Mouse (Mus musculus) C2C12 (cell line): ENCODE data around the gene Atp13a2. TPM values are rescaled to one million over a fixed set of nuclear protein-coding genes. Genes with fewer than 3 reads are reported as not detected.

Source experiments
- H3K27me3 ChIP-seq: one replicate; pipeline ENCODE4 v1.6.1; 2011; ENCODE audit not compliant: control insufficient read depth, insufficient read depth, insufficient read length
- H3K36me3 ChIP-seq: one replicate; pipeline ENCODE4 v1.6.1; 2011; ENCODE audit not compliant: control insufficient read depth, insufficient read depth
- H3K4me3 ChIP-seq: one replicate; pipeline ENCODE4 v1.5.1; 2011; ENCODE audit warnings: mild to moderate bottlenecking, control low read depth; ENCODE audit not compliant: poor library complexity, insufficient read depth, severe bottlenecking
- H3K79me2 ChIP-seq: one replicate; pipeline ENCODE4 v1.6.1; 2011; ENCODE audit not compliant: control insufficient read depth, insufficient read depth
- H3K79me3 ChIP-seq: one replicate; pipeline ENCODE4 v1.6.1; 2011; ENCODE audit warnings: low read depth, control low read depth
- H3ac ChIP-seq: one replicate; pipeline ENCODE3; 2011; ENCODE audit warnings: low read depth; ENCODE audit not compliant: control insufficient read depth, insufficient read length
- CEBPB ChIP-seq: IDR thresholded peaks from one replicate; pipeline ENCODE4 v1.6.1; 2011; ENCODE audit warnings: low read depth, mild to moderate bottlenecking, control low read depth, moderate library complexity
- CTCF ChIP-seq: IDR thresholded peaks from one replicate; pipeline ENCODE4 v1.5.1; 2011; ENCODE audit not compliant: control insufficient read depth, insufficient read depth, insufficient read length
- FOSL1 ChIP-seq: IDR thresholded peaks from one replicate; pipeline ENCODE4 v1.8.0; 2011; ENCODE audit warnings: mild to moderate bottlenecking, low read length; ENCODE audit not compliant: poor library complexity, insufficient read depth, severe bottlenecking
- MAX ChIP-seq: IDR thresholded peaks from one replicate; pipeline ENCODE4 v1.6.1; 2011; ENCODE audit warnings: mild to moderate bottlenecking, control low read depth
- MYOD1 ChIP-seq: IDR thresholded peaks from one replicate; pipeline ENCODE4 v1.6.1; 2011; ENCODE audit warnings: low read depth; ENCODE audit not compliant: control insufficient read depth, insufficient read length
- MYOG ChIP-seq: IDR thresholded peaks from one replicate; pipeline ENCODE4 v1.6.1; 2011; ENCODE audit not compliant: control insufficient read depth, insufficient read length; ENCODE audit errors: extremely low read depth
- USF1 ChIP-seq: IDR thresholded peaks from one replicate; pipeline ENCODE4 v1.6.1; 2011; ENCODE audit warnings: low read depth, mild to moderate bottlenecking, control low read depth, moderate library complexity
- polyA plus RNA-seq: library from polyadenylated mRNA; unstranded; fragments of >200 nt; fragmentation: generic; extraction: Trizol; gene quantifications from one replicate; pipeline ENCODE4 v1.2.1, GENCODE M21; 2012; ENCODE audit warnings: missing spikeins

The Atp13a2 gene
- polyA plus RNA-seq, 1 experiment: 17.1 TPM

DNA sequence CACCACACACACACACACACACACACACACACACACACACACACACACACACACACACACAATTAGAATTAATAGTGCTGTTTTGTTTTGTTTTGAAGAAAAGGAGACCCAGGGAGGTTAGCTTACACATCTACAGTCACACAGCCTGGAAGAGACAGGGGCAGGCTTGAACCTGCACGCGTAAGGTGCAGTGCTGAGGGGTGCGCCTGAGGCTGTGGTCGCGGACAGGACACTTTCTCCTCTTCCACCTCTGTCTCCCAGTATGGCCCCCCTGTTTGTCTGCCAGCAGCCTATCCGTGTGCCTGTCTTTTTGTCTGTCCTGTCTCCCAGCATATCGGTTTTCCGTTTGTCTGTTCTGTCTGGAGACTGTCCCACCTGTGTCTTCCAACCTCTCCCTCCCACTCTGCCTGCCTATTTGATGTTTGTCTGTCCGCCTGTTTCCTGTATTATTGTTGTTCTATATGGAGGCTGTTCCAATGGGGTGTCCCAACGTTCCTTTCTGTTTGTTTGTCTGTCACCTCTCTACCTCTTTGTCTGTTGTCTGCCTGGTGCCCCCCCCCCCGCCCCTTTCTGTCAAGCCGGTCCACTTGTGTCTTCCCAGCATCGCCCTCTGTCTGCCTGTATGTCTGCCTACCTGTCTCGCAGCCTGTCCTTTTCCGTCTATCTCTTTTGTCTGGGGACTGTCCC, 506 bp upstream of the Atp13a2 start:
- Histone ChIP-seq H3ac (no peak overlapping the region), H3K36me3 (no peaks in the 10 kb centered on the region), H3K27me3 (peaks cover 3% of the 10 kb centered on the region), H3K79me2 (no peaks in the 10 kb centered on the region), H3K4me3 (peak overlapping the region; percentile 52), H3K79me3 (no peaks in the 10 kb centered on the region)
- no peak for TF ChIP-seq USF1
- TF ChIP-seq MAX: no peak
- TF ChIP-seq MYOD1: no peak
- TF ChIP-seq FOSL1: no peak
- TF ChIP-seq MYOG: no peak
- TF ChIP-seq CEBPB: no peak

DNA sequence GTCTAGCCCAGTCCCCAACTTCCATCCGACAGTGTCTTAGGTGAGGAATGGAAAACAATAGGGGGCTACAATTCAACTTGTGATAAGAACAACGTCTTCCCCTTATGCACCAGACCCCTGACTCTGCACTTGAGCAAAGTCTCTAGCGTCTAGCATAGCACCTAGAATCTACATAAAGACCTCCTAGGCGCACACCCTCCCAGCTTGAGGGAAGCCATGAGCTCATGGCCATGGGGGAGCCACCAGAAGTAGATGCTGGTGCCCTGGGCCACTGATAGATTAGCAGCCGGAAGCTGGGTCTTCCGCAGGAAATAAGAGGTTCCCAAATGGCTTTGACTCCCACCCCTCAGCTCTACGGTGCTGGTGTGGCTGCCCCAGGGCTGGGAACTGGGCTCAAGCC, 803 bp downstream of the Atp13a2 start:
- H3ac ChIP-seq: no peak overlapping the region
- no peak for TF ChIP-seq CTCF
- no peak for TF ChIP-seq MYOD1
- TF ChIP-seq MAX: no peak
- no peak for TF ChIP-seq USF1
- no peak for TF ChIP-seq MYOG
- no peak for TF ChIP-seq CEBPB
- no peak for TF ChIP-seq FOSL1
- no peak overlapping the region for H3K4me3 ChIP-seq
- H3K79me2 ChIP-seq: no peaks in the 10 kb centered on the region
- H3K79me3 ChIP-seq: no peaks in the 10 kb centered on the region
- peaks cover 3% of the 10 kb centered on the region for H3K27me3 ChIP-seq
- H3K36me3 ChIP-seq: no peaks in the 10 kb centered on the region

DNA sequence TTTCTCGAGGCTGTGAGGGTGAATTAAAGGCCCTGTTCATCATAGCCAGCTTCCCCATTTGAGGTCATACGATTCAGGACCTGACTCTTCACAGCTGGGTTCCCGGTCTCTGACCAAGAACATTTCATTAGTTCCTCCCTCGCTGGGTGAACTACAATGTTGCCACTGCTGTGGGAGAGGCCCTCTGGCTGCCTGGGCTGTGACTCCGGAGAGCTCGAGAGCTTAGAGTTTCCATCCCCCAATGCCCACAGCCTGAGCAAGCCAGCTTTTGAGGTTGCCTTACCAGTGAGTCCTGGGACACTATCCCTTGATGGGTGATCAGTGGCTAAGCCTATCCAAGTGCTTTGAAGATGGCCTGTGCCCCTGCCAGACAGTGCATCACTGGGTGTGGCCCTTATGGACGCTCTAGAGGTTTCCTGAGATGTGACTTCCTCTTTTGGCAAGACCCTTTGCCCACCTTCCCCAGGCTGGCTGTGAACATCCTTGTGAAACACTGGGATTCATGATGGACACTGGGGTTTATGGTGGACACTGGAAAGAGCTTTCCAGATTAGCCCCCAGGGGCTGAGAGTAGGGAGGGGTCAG, 2.1 kb downstream of the Atp13a2 start:
- no peaks in the 10 kb centered on the region for H3K79me3 ChIP-seq
- no peaks in the 10 kb centered on the region for H3K79me2 ChIP-seq
- H3K36me3 ChIP-seq: no peaks in the 10 kb centered on the region
- TF ChIP-seq MYOD1: no peak
- no peak for TF ChIP-seq MAX
- no peak for TF ChIP-seq FOSL1
- no peak for TF ChIP-seq MYOG
- TF ChIP-seq CEBPB: no peak
- no peak for TF ChIP-seq CTCF
- TF ChIP-seq USF1: no peak
- H3K4me3 ChIP-seq: no peak overlapping the region
- H3K27me3 ChIP-seq: peaks cover 3% of the 10 kb centered on the region
- H3ac ChIP-seq: no peak overlapping the region

DNA sequence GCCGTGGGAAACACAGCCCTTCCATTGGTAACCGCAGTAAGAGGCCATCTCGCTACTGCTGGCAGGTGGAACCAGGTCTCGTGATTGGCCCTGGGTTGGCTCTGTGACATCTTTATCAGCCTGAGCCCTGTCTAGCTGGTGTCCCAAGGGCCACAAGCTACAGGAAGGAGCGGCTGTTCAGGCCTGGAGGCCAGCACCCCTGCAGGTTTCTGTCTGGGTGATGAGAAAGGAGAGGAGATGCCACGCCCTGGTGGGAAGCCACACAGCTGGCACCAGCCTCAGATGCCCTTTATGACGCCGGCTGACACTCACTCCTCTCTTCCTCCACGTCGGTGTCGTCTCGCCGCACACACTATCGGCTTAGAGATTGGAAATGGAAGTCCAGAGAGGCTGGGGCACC, 2.8 kb downstream of the Atp13a2 start:
- Histone ChIP-seq H3K36me3 (no peaks in the 10 kb centered on the region), H3K79me2 (no peaks in the 10 kb centered on the region), H3K4me3 (no peak overlapping the region), H3K27me3 (peaks cover 3% of the 10 kb centered on the region), H3ac (no peak overlapping the region), H3K79me3 (no peaks in the 10 kb centered on the region)
- TF ChIP-seq FOSL1 (no peak), MYOD1 (no peak), CTCF (no peak), MAX (no peak), USF1 (no peak), MYOG (no peak), CEBPB (no peak)

DNA sequence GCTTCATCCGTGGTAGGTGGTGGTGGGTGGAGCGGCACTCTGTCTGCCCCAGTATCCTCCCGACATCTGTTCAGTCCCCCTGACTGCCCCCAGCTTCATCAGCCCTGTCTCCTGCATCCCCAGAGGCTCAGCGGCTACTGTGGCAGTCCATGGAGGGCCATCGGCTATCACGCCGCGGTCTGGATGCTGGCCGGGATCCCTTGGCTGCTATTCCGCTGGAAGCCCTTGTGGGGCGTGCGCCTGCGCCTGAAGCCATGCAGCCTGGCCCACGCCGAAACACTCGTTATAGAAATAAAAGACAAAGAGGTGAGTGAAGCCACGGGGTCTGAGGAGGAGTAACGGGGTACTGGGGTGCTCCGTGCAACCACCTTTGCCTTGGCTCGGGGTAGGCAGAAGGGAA, 5.5 kb downstream of the Atp13a2 start:
- no peak overlapping the region for H3K4me3 ChIP-seq
- no peaks in the 10 kb centered on the region for H3K79me2 ChIP-seq
- TF ChIP-seq MAX (no peak), MYOD1 (no peak), MYOG (no peak), CTCF (no peak), USF1 (no peak), FOSL1 (no peak), CEBPB (no peak)
- H3K27me3 ChIP-seq: no peaks in the 10 kb centered on the region
- no peak overlapping the region for H3ac ChIP-seq
- H3K79me3 ChIP-seq: no peaks in the 10 kb centered on the region
- no peaks in the 10 kb centered on the region for H3K36me3 ChIP-seq
